Comparison of ENCODE assay signal across 1 mouse cellular context in genomic region chr1:46117179-46117578, GRCm38 (mm10). TPM values are rescaled to one million over a fixed set of nuclear protein-coding genes. Genes with fewer than 3 reads are reported as not detected.
"Had no signal": no experiment of that assay in that cellular context is flagged by ENCODE, and none has a peak within 500 bp of the region (broad histone marks: within the 10 kb centered on the region; RNA-seq: fewer than 3 reads in every experiment).

No protein-coding gene starts in this region.

RNA-seq across cellular contexts. Expression of gene Dnah7b, which starts 51.1 kb away (rescaled TPM):
- polyA plus RNA-seq: macrophage had no signal
